Mouse (Mus musculus) left cerebral cortex, postnatal 14 days (tissue): ENCODE data around the gene Hbs1l. TPM values are rescaled to one million over a fixed set of nuclear protein-coding genes. Genes with fewer than 3 reads are reported as not detected.
"Not testable (repeated sequence)": the region's sequence is repeated elsewhere in the genome, so short reads cannot be mapped to it uniquely, and the experiment has no call there.

ENCODE experiments used
- DNase-seq, 2 experiments: peaks; one replicate each; pipeline ENCODE4 v3.0.0; 2021 to 2022; ENCODE audit warnings: low spot score in 2 of 2, mixed read lengths in 1 of 2
- intact Hi-C: fragments of 180-260 bp; cut with DNase I; formaldehyde crosslinking; loops from one replicate; pipeline ENCODE4 v1.15.1; 2025
- total RNA-seq, 2 experiments: library from RNA; stranded (reverse); gene quantifications; 2 replicates each; pipeline ENCODE4 v1.2.3; 2021

The Hbs1l gene
- total RNA-seq, 2 experiments from 2014 or later, result 72.9 to 79.2 TPM

GRCm38 (mm10) chr10:21393390-21393789 is 97.6 kb downstream of the Hbs1l start:
- intact Hi-C loops, result no loop called here
- no peak for DNase-seq

- no peak for DNase-seq
- intact Hi-C loops, result no loop called here
Measured at GRCm38 (mm10) chr10:21395426-21396139, 99.8 kb downstream of the Hbs1l start.

DNA sequence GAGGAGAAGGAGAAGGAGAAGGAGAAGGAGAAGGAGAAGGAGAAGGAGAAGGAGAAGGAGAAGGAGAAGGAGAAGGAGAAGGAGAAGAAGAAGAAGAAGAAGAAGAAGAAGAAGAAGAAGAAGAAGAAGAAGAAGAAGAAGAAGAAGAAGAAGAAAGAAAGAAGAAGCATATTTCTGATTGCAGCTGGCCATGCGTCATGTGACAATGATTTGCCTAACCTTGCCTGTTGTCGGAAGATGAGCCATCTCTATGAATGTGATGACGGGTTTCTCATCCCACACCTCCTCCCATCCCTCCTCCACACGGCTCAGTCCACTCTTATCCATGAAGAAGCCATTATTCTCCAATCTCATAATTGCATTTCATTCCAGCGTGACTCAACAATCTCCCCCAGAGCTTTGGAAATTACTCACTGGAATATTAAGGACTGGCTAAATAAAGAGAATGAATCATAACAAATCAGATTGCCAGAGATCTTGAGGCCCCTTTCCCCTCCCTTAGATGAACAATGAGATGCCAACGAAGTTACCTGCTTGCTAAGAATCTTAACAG is 103.2 kb downstream of the Hbs1l start:
- intact Hi-C loops, DNase-seq: not testable (repeated sequence)

DNA sequence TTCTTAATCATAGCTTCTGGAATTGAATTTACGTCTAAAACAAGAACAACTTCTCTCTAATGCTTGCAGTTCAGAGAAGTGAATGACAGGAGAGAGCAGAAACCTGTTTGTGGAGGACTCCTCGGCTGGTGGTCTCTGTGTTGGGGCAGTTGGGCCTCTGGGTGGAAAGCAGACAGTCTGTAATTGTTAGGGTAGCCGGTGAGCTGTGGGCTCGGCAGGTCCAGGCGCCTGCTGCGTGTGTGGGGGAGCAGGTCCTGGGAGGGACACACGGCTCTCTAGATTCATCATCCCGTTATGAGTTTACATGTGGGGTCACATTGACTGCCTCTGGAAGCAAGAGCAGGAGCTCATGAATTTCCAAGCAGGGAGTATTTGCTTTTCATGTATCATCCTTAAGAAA is 103.8 kb downstream of the Hbs1l start:
- intact Hi-C loops, result no loop called here
- DNase-seq, result no peak

DNA sequence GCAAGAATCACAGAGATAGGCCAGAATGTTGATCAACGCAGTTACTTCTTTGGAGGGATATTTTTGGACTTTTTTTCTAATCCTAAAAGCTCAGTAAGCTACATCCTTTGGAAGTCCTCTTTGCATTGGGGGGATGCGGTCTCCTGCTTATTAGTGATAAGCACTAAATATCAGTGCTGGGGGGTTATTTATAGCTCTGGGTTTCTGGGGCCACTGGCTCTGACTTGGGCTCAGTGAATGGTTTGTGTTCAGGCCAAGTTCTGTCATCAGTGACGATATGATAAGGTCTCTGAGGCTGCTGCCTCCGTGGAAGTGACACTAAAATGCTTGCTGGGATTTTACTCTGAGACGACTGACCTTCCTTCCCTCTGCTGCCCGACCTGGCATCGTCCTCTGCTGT is 104.3 kb downstream of the Hbs1l start:
- intact Hi-C loops, result no loop called here
- DNase-seq, result no peak

- no peak for DNase-seq
- intact Hi-C loops, result no loop called here
Measured at GRCm38 (mm10) chr10:21400453-21400852, 104.7 kb downstream of the Hbs1l start.

GRCm38 (mm10) chr10:21401259-21401658 is 105.5 kb downstream of the Hbs1l start:
- no peak for DNase-seq
- intact Hi-C loops, result no loop called here

GRCm38 (mm10) chr10:21404822-21405221 is 109.0 kb downstream of the Hbs1l start:
- intact Hi-C loops, result no loop called here

GRCm38 (mm10) chr10:21405707-21406534 is 110.1 kb downstream of the Hbs1l start:
- DNase-seq, result no peak
- intact Hi-C loops, result no loop called here

More at GRCm38 (mm10) chr10:21404822-21405221, 109.0 kb downstream of the Hbs1l start:
- no peak for DNase-seq

GRCm38 (mm10) chr10:21410711-21411110 is 114.9 kb downstream of the Hbs1l start:
- no peak for DNase-seq
- intact Hi-C loops, result no loop called here

DNA sequence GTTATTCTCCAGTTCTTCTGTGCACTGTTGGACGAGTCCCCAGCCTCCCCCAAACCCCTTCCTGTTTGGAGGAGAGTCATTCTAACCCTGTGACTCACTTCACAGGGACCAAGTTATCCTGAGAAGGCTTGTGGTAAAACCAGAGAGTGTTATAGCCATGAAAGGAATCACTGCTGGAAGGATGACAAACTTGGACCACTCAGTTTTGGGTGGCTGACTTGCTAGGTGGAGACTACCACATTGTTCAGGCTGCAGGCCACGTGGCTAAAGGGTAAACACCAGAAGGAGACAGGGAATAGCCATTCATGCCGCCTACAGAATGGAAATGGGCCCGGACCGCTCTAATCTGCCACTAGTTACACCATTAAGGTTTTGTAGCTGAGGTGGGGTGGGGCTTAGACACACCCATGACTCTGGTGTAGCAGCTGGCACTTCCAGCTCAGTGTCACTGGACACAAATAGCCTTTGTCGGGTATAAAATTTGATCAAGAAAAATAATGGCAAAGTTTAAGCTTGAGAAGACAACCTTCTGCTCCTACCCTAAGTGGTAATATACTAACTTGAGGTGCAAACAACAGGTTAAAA is 115.9 kb downstream of the Hbs1l start:
- intact Hi-C loops, result no loop called here
- no peak for DNase-seq

- intact Hi-C loops, result no loop called here
- DNase-seq, result no peak
Measured at GRCm38 (mm10) chr10:21415031-21415430, 119.3 kb downstream of the Hbs1l start.

- intact Hi-C loops, result no loop called here
- DNase-seq, result no peak
Measured at GRCm38 (mm10) chr10:21416184-21416583, 120.4 kb downstream of the Hbs1l start.

Other genes starting within 250 kb of the Hbs1l start
- gene Myb, start 135.0 kb upstream of the Hbs1l start, total RNA-seq, result under 1 TPM; 0.34 to 0.40 TPM
- gene Aldh8a1, start 81.3 kb downstream of the Hbs1l start, total RNA-seq, result under 1 TPM; 0.13 TPM